Mouse (Mus musculus): ENCODE results near the gene Lamtor5. TPM values are rescaled to one million over a fixed set of nuclear protein-coding genes. Genes with fewer than 3 reads are reported as not detected.

Lamtor5 gene
- total and polyA plus RNA-seq, 2 experiments, result 48.9 to 52.1 TPM

- 27% methylated on average over 3 of the region's 3 CpGs for WGBS
Observed at GRCm38 (mm10) chr3:107249042-107249441, 29.6 kb upstream of the Lamtor5 start.

GRCm38 (mm10) chr3:107250320-107250719 is 28.3 kb upstream of the Lamtor5 start:
- Histone ChIP-seq H3K4me3 (ENCODE audit: insufficient read depth, low read depth, low read length) (no peak overlapping the region), H3K4me1 (ENCODE audit: control insufficient read depth, insufficient read depth, low read length) (no peaks in the 10 kb centered on the region), H3K36me3 (ENCODE audit: control insufficient read depth, insufficient read depth, low read length) (no peaks in the 10 kb centered on the region), H3K27ac (replicated peaks; ENCODE audit: insufficient read depth, low read depth, low read length) (no peak overlapping the region), H3K27me3 (ENCODE audit: control insufficient read depth, insufficient read depth, low read length) (no peaks in the 10 kb centered on the region), H3K9ac (ENCODE audit: low read depth, low read length) (no peak overlapping the region), H3K79me2 (ENCODE audit: control insufficient read depth, insufficient read depth, low read length) (no peaks in the 10 kb centered on the region)
- TF ChIP-seq CTCF (IDR thresholded peaks at IDR 0.05; ENCODE audit: low read depth, low read length), result no peak
- TF ChIP-seq POLR2A (IDR thresholded peaks at IDR 0.05; ENCODE audit: extremely low read depth, insufficient read depth, low read length), result no peak
- DNase-seq (ENCODE audit: extremely low read depth, low read depth, low spot score), result no peak
- WGBS, result 84% methylated on average over 2 of the region's 2 CpGs

More at GRCm38 (mm10) chr3:107249042-107249441, 29.6 kb upstream of the Lamtor5 start:
- Histone ChIP-seq H3K4me3 (ENCODE audit: insufficient read depth, low read depth, low read length) (no peak overlapping the region), H3K9ac (ENCODE audit: low read depth, low read length) (no peak overlapping the region), H3K27me3 (ENCODE audit: control insufficient read depth, insufficient read depth, low read length) (no peaks in the 10 kb centered on the region), H3K27ac (replicated peaks; ENCODE audit: insufficient read depth, low read depth, low read length) (no peak overlapping the region), H3K36me3 (ENCODE audit: control insufficient read depth, insufficient read depth, low read length) (no peaks in the 10 kb centered on the region), H3K4me1 (ENCODE audit: control insufficient read depth, insufficient read depth, low read length) (no peaks in the 10 kb centered on the region), H3K79me2 (ENCODE audit: control insufficient read depth, insufficient read depth, low read length) (no peaks in the 10 kb centered on the region)
- no peak for DNase-seq (ENCODE audit: extremely low read depth, low read depth, low spot score)
- TF ChIP-seq CTCF (IDR thresholded peaks at IDR 0.05; ENCODE audit: low read depth, low read length) (no peak), POLR2A (IDR thresholded peaks at IDR 0.05; ENCODE audit: extremely low read depth, insufficient read depth, low read length) (no peak)

- Histone ChIP-seq H3K4me1 (ENCODE audit: control insufficient read depth, insufficient read depth, low read length) (no peaks in the 10 kb centered on the region), H3K79me2 (ENCODE audit: control insufficient read depth, insufficient read depth, low read length) (no peaks in the 10 kb centered on the region), H3K9ac (ENCODE audit: low read depth, low read length) (no peak overlapping the region), H3K4me3 (ENCODE audit: insufficient read depth, low read depth, low read length) (no peak overlapping the region), H3K27ac (replicated peaks; ENCODE audit: insufficient read depth, low read depth, low read length) (no peak overlapping the region), H3K27me3 (ENCODE audit: control insufficient read depth, insufficient read depth, low read length) (no peaks in the 10 kb centered on the region), H3K36me3 (ENCODE audit: control insufficient read depth, insufficient read depth, low read length) (no peaks in the 10 kb centered on the region)
- 63% methylated on average over 4 of the region's 4 CpGs for WGBS
- DNase-seq (ENCODE audit: extremely low read depth, low read depth, low spot score), result no peak
- TF ChIP-seq POLR2A (IDR thresholded peaks at IDR 0.05; ENCODE audit: extremely low read depth, insufficient read depth, low read length) (no peak), CTCF (IDR thresholded peaks at IDR 0.05; ENCODE audit: low read depth, low read length) (no peak)
Observed at GRCm38 (mm10) chr3:107252035-107252434, 26.6 kb upstream of the Lamtor5 start.

GRCm38 (mm10) chr3:107253925-107254324 is 24.7 kb upstream of the Lamtor5 start:
- H3K36me3 ChIP-seq (ENCODE audit: control insufficient read depth, insufficient read depth, low read length), result no peaks in the 10 kb centered on the region
- H3K27ac ChIP-seq (replicated peaks; ENCODE audit: insufficient read depth, low read depth, low read length), result no peak overlapping the region
- H3K27me3 ChIP-seq (ENCODE audit: control insufficient read depth, insufficient read depth, low read length), result no peaks in the 10 kb centered on the region
- H3K4me1 ChIP-seq (ENCODE audit: control insufficient read depth, insufficient read depth, low read length), result no peaks in the 10 kb centered on the region
- 84% methylated on average over 5 of the region's 5 CpGs for WGBS
- no peaks in the 10 kb centered on the region for H3K79me2 ChIP-seq (ENCODE audit: control insufficient read depth, insufficient read depth, low read length)
- no peak overlapping the region for H3K9ac ChIP-seq (ENCODE audit: low read depth, low read length)
- no peak for TF ChIP-seq POLR2A (IDR thresholded peaks at IDR 0.05; ENCODE audit: extremely low read depth, insufficient read depth, low read length)
- no peak for TF ChIP-seq CTCF (IDR thresholded peaks at IDR 0.05; ENCODE audit: low read depth, low read length)
- DNase-seq (ENCODE audit: extremely low read depth, low read depth, low spot score), result no peak
- H3K4me3 ChIP-seq (ENCODE audit: insufficient read depth, low read depth, low read length), result no peak overlapping the region

GRCm38 (mm10) chr3:107255992-107256391 is 22.7 kb upstream of the Lamtor5 start:
- no peak for TF ChIP-seq POLR2A (IDR thresholded peaks at IDR 0.05; ENCODE audit: extremely low read depth, insufficient read depth, low read length)
- no peak for TF ChIP-seq CTCF (IDR thresholded peaks at IDR 0.05; ENCODE audit: low read depth, low read length)
- no peak for DNase-seq (ENCODE audit: extremely low read depth, low read depth, low spot score)
- Histone ChIP-seq H3K27ac (replicated peaks; ENCODE audit: insufficient read depth, low read depth, low read length) (no peak overlapping the region), H3K79me2 (ENCODE audit: control insufficient read depth, insufficient read depth, low read length) (no peaks in the 10 kb centered on the region), H3K36me3 (ENCODE audit: control insufficient read depth, insufficient read depth, low read length) (no peaks in the 10 kb centered on the region), H3K9ac (ENCODE audit: low read depth, low read length) (no peak overlapping the region), H3K4me1 (ENCODE audit: control insufficient read depth, insufficient read depth, low read length) (no peaks in the 10 kb centered on the region), H3K27me3 (ENCODE audit: control insufficient read depth, insufficient read depth, low read length) (no peaks in the 10 kb centered on the region), H3K4me3 (ENCODE audit: insufficient read depth, low read depth, low read length) (no peak overlapping the region)
- 57% methylated on average over 3 of the region's 3 CpGs for WGBS

GRCm38 (mm10) chr3:107256724-107257123 is 21.9 kb upstream of the Lamtor5 start:
- Histone ChIP-seq H3K27me3 (ENCODE audit: control insufficient read depth, insufficient read depth, low read length) (no peaks in the 10 kb centered on the region), H3K9ac (ENCODE audit: low read depth, low read length) (no peak overlapping the region), H3K27ac (replicated peaks; ENCODE audit: insufficient read depth, low read depth, low read length) (no peak overlapping the region), H3K4me3 (ENCODE audit: insufficient read depth, low read depth, low read length) (no peak overlapping the region), H3K4me1 (ENCODE audit: control insufficient read depth, insufficient read depth, low read length) (no peaks in the 10 kb centered on the region), H3K79me2 (ENCODE audit: control insufficient read depth, insufficient read depth, low read length) (no peaks in the 10 kb centered on the region), H3K36me3 (ENCODE audit: control insufficient read depth, insufficient read depth, low read length) (no peaks in the 10 kb centered on the region)
- 83% methylated on average over 7 of the region's 7 CpGs for WGBS
- no peak for DNase-seq (ENCODE audit: extremely low read depth, low read depth, low spot score)
- TF ChIP-seq POLR2A (IDR thresholded peaks at IDR 0.05; ENCODE audit: extremely low read depth, insufficient read depth, low read length) (no peak), CTCF (IDR thresholded peaks at IDR 0.05; ENCODE audit: low read depth, low read length) (no peak)

All from liver, adult 2 months (tissue).